ENCODE assay signal across 9 mouse cellular contexts in genomic region chr8:20380590-20381238, GRCm38 (mm10). TPM values are rescaled to one million over a fixed set of nuclear protein-coding genes. Genes with fewer than 3 reads are reported as not detected.
DNase-seq lines count a peak whose midpoint lies in the region; ATAC-seq and TF ChIP-seq lines count a peak whose summit lies in the region.
"Not testable (repeated sequence)": the region's sequence is repeated elsewhere in the genome, so short reads cannot be mapped to it uniquely, and the experiment has no call there.
"Had no signal": no experiment of that assay in that cellular context is flagged by ENCODE, and none has a peak within 500 bp of the region (broad histone marks: within the 10 kb centered on the region; RNA-seq: fewer than 3 reads in every experiment).

No protein-coding gene starts in this region.

- not testable (repeated sequence) for H3K27ac ChIP-seq in heart, postnatal 0 days (ENCODE audit: low read depth); kidney, embryonic 14.5 days (ENCODE audit: low read depth, low read length); liver, embryonic 11.5 days (ENCODE audit: low read depth, low read length)

- H3K4me3 ChIP-seq in heart, postnatal 0 days (ENCODE audit: low read depth, low read length); kidney, embryonic 14.5 days (ENCODE audit: low read length); liver, embryonic 11.5 days (ENCODE audit: low read depth, low read length): not testable (repeated sequence)

- peak; percentile 9 to 17 for DNase-seq in frontal cortex, postnatal 14 days (ENCODE audit: low spot score in 2 of 2)
- not testable (repeated sequence) for DNase-seq in heart, postnatal 0 days (ENCODE audit: low spot score); liver, embryonic 11.5 days (ENCODE audit: low spot score)
- DNase-seq in spleen, postnatal 10 days (ENCODE audit: low spot score in 2 of 2) = peak; percentile 4 to 12
- peak; percentile 24 to 76 for DNase-seq in urinary bladder, postnatal 4 days (ENCODE audit: low spot score in 2 of 2)

- TF ChIP-seq CTCF in heart, postnatal 0 days (IDR thresholded peaks at IDR 0.05; ENCODE audit: low read depth) = not testable (repeated sequence)

- not testable (repeated sequence) for H3K4me1 ChIP-seq in heart, postnatal 0 days (ENCODE audit: control insufficient read depth, insufficient read depth); kidney, embryonic 14.5 days (ENCODE audit: control insufficient read depth, insufficient read depth, low read length); liver, embryonic 11.5 days (replicated peaks; ENCODE audit: control insufficient read depth, insufficient read depth, low read length)

- not testable (repeated sequence) for H3K4me2 ChIP-seq in heart, postnatal 0 days (ENCODE audit: low read depth, low read length); kidney, embryonic 14.5 days (replicated peaks; ENCODE audit: low read depth, low read length); liver, embryonic 11.5 days

- H3K36me3 ChIP-seq in heart, postnatal 0 days (replicated peaks; ENCODE audit: control insufficient read depth, insufficient read depth, low read length); kidney, embryonic 14.5 days (ENCODE audit: control insufficient read depth, insufficient read depth, low read length); liver, embryonic 11.5 days (ENCODE audit: control insufficient read depth, insufficient read depth, low read length): not testable (repeated sequence)

- 77% methylated on average over 7 of the region's 7 CpGs for WGBS in heart, postnatal 0 days
- 88% methylated on average over 6 of the region's 7 CpGs for WGBS in kidney, embryonic 14.5 days
- WGBS in liver, embryonic 11.5 days = 74% methylated on average over 7 of the region's 7 CpGs

- H3K9me3 ChIP-seq in heart, postnatal 0 days (replicated peaks; ENCODE audit: control insufficient read depth, low read length); kidney, embryonic 14.5 days (ENCODE audit: control insufficient read depth, low read length); liver, embryonic 11.5 days (ENCODE audit: control insufficient read depth, low read length): not testable (repeated sequence)

- not testable (repeated sequence) for H3K9ac ChIP-seq in heart, postnatal 0 days (replicated peaks; ENCODE audit: low read depth, low read length); kidney, embryonic 14.5 days (ENCODE audit: low read depth, low read length); liver, embryonic 11.5 days (ENCODE audit: low read depth, low read length)

- not testable (repeated sequence) for TF ChIP-seq EP300 in heart, postnatal 0 days (IDR thresholded peaks at IDR 0.05; ENCODE audit: low read depth)

- ATAC-seq in common myeloid progenitor, adult 5-6 weeks (replicated peaks; ENCODE audit: low read depth, poor library complexity, severe bottlenecking) = peak; percentile 51
- ATAC-seq in heart, postnatal 0 days (ENCODE audit: insufficient read depth, low read depth) = peak; percentile 66
- ATAC-seq in kidney, embryonic 14.5 days (ENCODE audit: low FRiP score, low TSS enrichment) = peak; percentile 62
- ATAC-seq in liver, embryonic 11.5 days (replicated peaks; ENCODE audit: low FRiP score) = peak; percentile 64
- peak; percentile 50 for ATAC-seq in megakaryocyte-erythroid progenitor cell, adult 5-6 weeks (replicated peaks; ENCODE audit: low FRiP score, low TSS enrichment, poor library complexity, severe bottlenecking)

- not testable (repeated sequence) for H3K27me3 ChIP-seq in heart, postnatal 0 days (ENCODE audit: control insufficient read depth, insufficient read depth, low read length); kidney, embryonic 14.5 days (ENCODE audit: control insufficient read depth, insufficient read depth, low read length); liver, embryonic 11.5 days (replicated peaks; ENCODE audit: control insufficient read depth, insufficient read depth, low read length)

RNA-seq across cellular contexts. Expression of gene Gm15319, which starts 17.7 kb away (rescaled TPM):
- not detected in 2 replicates for total RNA-seq in common myeloid progenitor, adult 5-6 weeks (2017)
- total RNA-seq in heart, postnatal 0 days (2014; rRNA removed; ENCODE audit: low replicate concordance) = 0.19 TPM in 1 of 2 replicates, not detected in the other
- polyA plus RNA-seq in heart, postnatal 0 days (2015; fragmentation: Nextera tagmentation; extraction: Ambion mirVana) = 0.04 TPM in 1 of 2 replicates, not detected in the other
- 0.27 TPM in 1 of 2 replicates, not detected in the other for polyA plus RNA-seq in kidney, embryonic 14.5 days (2014; fragmentation: Nextera tagmentation; extraction: Ambion mirVana)
- not detected in 2 replicates for polyA plus RNA-seq in liver, embryonic 11.5 days (2014; fragmentation: Nextera tagmentation; extraction: Ambion mirVana)
- not detected in 2 replicates for total RNA-seq in megakaryocyte-erythroid progenitor cell, adult 5-6 weeks (2014; fragmentation: Nextera tagmentation)
- not detected in 2 replicates for total RNA-seq in megakaryocyte-erythroid progenitor cell, adult 5-6 weeks (2017)
- total RNA-seq: ES-E14 had no signal
